Mouse (Mus musculus): ENCODE measurements around the gene Tchp. TPM values are rescaled to one million over a fixed set of nuclear protein-coding genes. Genes with fewer than 3 reads are reported as not detected.

The Tchp gene
- polyA plus RNA-seq, 1 experiment from 2014 or later: 19.7 TPM

- H3K4me2 ChIP-seq (ENCODE audit: low read depth, low read length, severe bottlenecking): no peak overlapping the region
- no peaks in the 10 kb centered on the region for H3K27me3 ChIP-seq (ENCODE audit: control insufficient read depth, insufficient read depth, low read length)
- H3K27ac ChIP-seq (ENCODE audit: low read depth, low read length): no peak overlapping the region
- DNase-seq (ENCODE audit: low spot score) (peak; percentile 58), ATAC-seq (replicated peaks; ENCODE audit: low FRiP score) (no peak)
- H3K36me3 ChIP-seq (ENCODE audit: control insufficient read depth, insufficient read depth, low read length): no peaks in the 10 kb centered on the region
- no peaks in the 10 kb centered on the region for H3K9me3 ChIP-seq (ENCODE audit: control insufficient read depth, low read length)
- no peaks in the 10 kb centered on the region for H3K4me1 ChIP-seq (replicated peaks; ENCODE audit: control insufficient read depth, insufficient read depth, low read length)
- H3K4me3 ChIP-seq (ENCODE audit: low read depth, low read length): no peak overlapping the region
- 63% methylated on average over 14 of the region's 14 CpGs for WGBS
- no peak overlapping the region for H3K9ac ChIP-seq (ENCODE audit: low read length)
These were observed 4.9 kb upstream of the Tchp start for GRCm38 (mm10) chr5:114702403-114703392.

GRCm38 (mm10) chr5:114708491-114708890 is 931 bp downstream of the Tchp start:
- H3K4me2 ChIP-seq (ENCODE audit: low read depth, low read length, severe bottlenecking): peak overlapping the region; percentile 83
- no peak for DNase-seq (ENCODE audit: low spot score)
- peak overlapping the region; percentile 81 for H3K4me3 ChIP-seq (ENCODE audit: low read depth, low read length)
- WGBS: 54% methylated on average over 15 of the region's 15 CpGs
- H3K4me1 ChIP-seq (replicated peaks; ENCODE audit: control insufficient read depth, insufficient read depth, low read length): peaks cover 7% of the 10 kb centered on the region
- no peak for ATAC-seq (replicated peaks; ENCODE audit: low FRiP score)
- H3K9ac ChIP-seq (ENCODE audit: low read length): peak overlapping the region; percentile 78
- H3K27me3 ChIP-seq (ENCODE audit: control insufficient read depth, insufficient read depth, low read length): no peaks in the 10 kb centered on the region
- H3K36me3 ChIP-seq (ENCODE audit: control insufficient read depth, insufficient read depth, low read length): peaks cover 6% of the 10 kb centered on the region; the same call in 1 of the 2 replicates
- H3K9me3 ChIP-seq (ENCODE audit: control insufficient read depth, low read length): no peaks in the 10 kb centered on the region
- no peak overlapping the region for H3K27ac ChIP-seq (ENCODE audit: low read depth, low read length)

GRCm38 (mm10) chr5:114709357-114709756 is 1.8 kb downstream of the Tchp start:
- ATAC-seq (replicated peaks; ENCODE audit: low FRiP score) (no peak), DNase-seq (ENCODE audit: low spot score) (no peak)
- WGBS: 94% methylated on average over 21 of the region's 21 CpGs
- H3K9ac ChIP-seq (ENCODE audit: low read length): no peak overlapping the region
- no peaks in the 10 kb centered on the region for H3K9me3 ChIP-seq (ENCODE audit: control insufficient read depth, low read length)
- no peaks in the 10 kb centered on the region for H3K27me3 ChIP-seq (ENCODE audit: control insufficient read depth, insufficient read depth, low read length)
- H3K4me3 ChIP-seq (ENCODE audit: low read depth, low read length): no peak overlapping the region
- peaks cover 6% of the 10 kb centered on the region; the same call in 1 of the 2 replicates for H3K36me3 ChIP-seq (ENCODE audit: control insufficient read depth, insufficient read depth, low read length)
- no peak overlapping the region for H3K27ac ChIP-seq (ENCODE audit: low read depth, low read length)
- no peak overlapping the region for H3K4me2 ChIP-seq (ENCODE audit: low read depth, low read length, severe bottlenecking)
- H3K4me1 ChIP-seq (replicated peaks; ENCODE audit: control insufficient read depth, insufficient read depth, low read length): peaks cover 7% of the 10 kb centered on the region

- H3K4me3 ChIP-seq (ENCODE audit: low read depth, low read length): no peak overlapping the region
- no peak overlapping the region for H3K9ac ChIP-seq (ENCODE audit: low read length)
- H3K9me3 ChIP-seq (ENCODE audit: control insufficient read depth, low read length): no peaks in the 10 kb centered on the region
- no peak overlapping the region for H3K4me2 ChIP-seq (ENCODE audit: low read depth, low read length, severe bottlenecking)
- no peak for DNase-seq (ENCODE audit: low spot score)
- no peak for ATAC-seq (replicated peaks; ENCODE audit: low FRiP score)
- WGBS: 91% methylated on average over 18 of the region's 18 CpGs
- H3K27ac ChIP-seq (ENCODE audit: low read depth, low read length): no peak overlapping the region
- H3K27me3 ChIP-seq (ENCODE audit: control insufficient read depth, insufficient read depth, low read length): no peaks in the 10 kb centered on the region
- no peaks in the 10 kb centered on the region for H3K4me1 ChIP-seq (replicated peaks; ENCODE audit: control insufficient read depth, insufficient read depth, low read length)
- peaks cover 10% of the 10 kb centered on the region; the same call in 1 of the 2 replicates for H3K36me3 ChIP-seq (ENCODE audit: control insufficient read depth, insufficient read depth, low read length)
These were observed 7.0 kb downstream of the Tchp start for GRCm38 (mm10) chr5:114714551-114714950.

GRCm38 (mm10) chr5:114717292-114717691 is 9.7 kb downstream of the Tchp start:
- Histone ChIP-seq H3K27me3 (ENCODE audit: control insufficient read depth, insufficient read depth, low read length) (no peaks in the 10 kb centered on the region), H3K9ac (ENCODE audit: low read length) (no peak overlapping the region), H3K4me3 (ENCODE audit: low read depth, low read length) (no peak overlapping the region), H3K4me2 (ENCODE audit: low read depth, low read length, severe bottlenecking) (no peak overlapping the region), H3K36me3 (ENCODE audit: control insufficient read depth, insufficient read depth, low read length) (peaks cover 6% of the 10 kb centered on the region; the same call in 1 of the 2 replicates), H3K4me1 (replicated peaks; ENCODE audit: control insufficient read depth, insufficient read depth, low read length) (no peaks in the 10 kb centered on the region), H3K27ac (ENCODE audit: low read depth, low read length) (no peak overlapping the region), H3K9me3 (ENCODE audit: control insufficient read depth, low read length) (no peaks in the 10 kb centered on the region)
- ATAC-seq (replicated peaks; ENCODE audit: low FRiP score) (no peak), DNase-seq (ENCODE audit: low spot score) (no peak)
- 92% methylated on average over 12 of the region's 12 CpGs for WGBS

GRCm38 (mm10) chr5:114717937-114718336 is 10.4 kb downstream of the Tchp start:
- Histone ChIP-seq H3K4me2 (ENCODE audit: low read depth, low read length, severe bottlenecking) (no peak overlapping the region), H3K9ac (ENCODE audit: low read length) (no peak overlapping the region), H3K36me3 (ENCODE audit: control insufficient read depth, insufficient read depth, low read length) (peaks cover 6% of the 10 kb centered on the region; the same call in 1 of the 2 replicates), H3K27me3 (ENCODE audit: control insufficient read depth, insufficient read depth, low read length) (no peaks in the 10 kb centered on the region), H3K4me3 (ENCODE audit: low read depth, low read length) (no peak overlapping the region), H3K4me1 (replicated peaks; ENCODE audit: control insufficient read depth, insufficient read depth, low read length) (no peaks in the 10 kb centered on the region), H3K9me3 (ENCODE audit: control insufficient read depth, low read length) (no peaks in the 10 kb centered on the region), H3K27ac (ENCODE audit: low read depth, low read length) (no peak overlapping the region)
- no peak for ATAC-seq (replicated peaks; ENCODE audit: low FRiP score)
- DNase-seq (ENCODE audit: low spot score): no peak
- WGBS: 96% methylated on average over 8 of the region's 8 CpGs

GRCm38 (mm10) chr5:114718483-114718882 is 10.9 kb downstream of the Tchp start:
- H3K27me3 ChIP-seq (ENCODE audit: control insufficient read depth, insufficient read depth, low read length): no peaks in the 10 kb centered on the region
- H3K27ac ChIP-seq (ENCODE audit: low read depth, low read length): no peak overlapping the region
- H3K36me3 ChIP-seq (ENCODE audit: control insufficient read depth, insufficient read depth, low read length): peaks cover 6% of the 10 kb centered on the region; the same call in 1 of the 2 replicates
- WGBS: 92% methylated on average over 13 of the region's 13 CpGs
- no peaks in the 10 kb centered on the region for H3K9me3 ChIP-seq (ENCODE audit: control insufficient read depth, low read length)
- ATAC-seq (replicated peaks; ENCODE audit: low FRiP score): no peak
- no peak overlapping the region for H3K9ac ChIP-seq (ENCODE audit: low read length)
- no peaks in the 10 kb centered on the region for H3K4me1 ChIP-seq (replicated peaks; ENCODE audit: control insufficient read depth, insufficient read depth, low read length)
- no peak overlapping the region for H3K4me2 ChIP-seq (ENCODE audit: low read depth, low read length, severe bottlenecking)
- no peak for DNase-seq (ENCODE audit: low spot score)
- H3K4me3 ChIP-seq (ENCODE audit: low read depth, low read length): no peak overlapping the region

- H3K36me3 ChIP-seq (ENCODE audit: control insufficient read depth, insufficient read depth, low read length): peaks cover 6% of the 10 kb centered on the region; the same call in 1 of the 2 replicates
- no peaks in the 10 kb centered on the region for H3K4me1 ChIP-seq (replicated peaks; ENCODE audit: control insufficient read depth, insufficient read depth, low read length)
- no peaks in the 10 kb centered on the region for H3K27me3 ChIP-seq (ENCODE audit: control insufficient read depth, insufficient read depth, low read length)
- H3K4me3 ChIP-seq (ENCODE audit: low read depth, low read length): no peak overlapping the region
- WGBS: 89% methylated on average over 20 of the region's 20 CpGs
- no peak for DNase-seq (ENCODE audit: low spot score)
- no peak overlapping the region for H3K27ac ChIP-seq (ENCODE audit: low read depth, low read length)
- H3K9ac ChIP-seq (ENCODE audit: low read length): no peak overlapping the region
- H3K9me3 ChIP-seq (ENCODE audit: control insufficient read depth, low read length): no peaks in the 10 kb centered on the region
- ATAC-seq (replicated peaks; ENCODE audit: low FRiP score): no peak
- no peak overlapping the region for H3K4me2 ChIP-seq (ENCODE audit: low read depth, low read length, severe bottlenecking)
These were observed 11.7 kb downstream of the Tchp start for GRCm38 (mm10) chr5:114719003-114719927.
